Mouse (Mus musculus) midbrain, embryonic 16.5 days (tissue): Measurements from ENCODE around the gene Man1c1. TPM values are rescaled to one million over a fixed set of nuclear protein-coding genes. Genes with fewer than 3 reads are reported as not detected.

Experiments
- ATAC-seq: fragments of 200-750 bp; cut with Nextera tagmentation; 2 replicates; pipeline ENCODE4 v1.8.0; 2017; ENCODE audit warnings: moderate TSS enrichment
- H3K27ac ChIP-seq: fragments of 300-500 bp; sonication (generic); 2 replicates; pipeline ENCODE4 v1.5.1; 2014; ENCODE audit warnings: mild to moderate bottlenecking, low read length, mixed read lengths
- H3K27me3 ChIP-seq: fragments of 300-500 bp; sonication (generic); 2 replicates; pipeline ENCODE4 v1.6.1; 2014; ENCODE audit warnings: low read depth, low read length, mixed read lengths; ENCODE audit not compliant: control insufficient read depth, insufficient read depth
- H3K36me3 ChIP-seq: fragments of 300-500 bp; sonication (generic); 2 replicates; pipeline ENCODE4 v1.6.1; 2014; ENCODE audit warnings: mild to moderate bottlenecking, low read length, moderate library complexity, mixed read lengths; ENCODE audit not compliant: control insufficient read depth, insufficient read depth
- H3K4me1 ChIP-seq: fragments of 300-500 bp; sonication (generic); 2 replicates; pipeline ENCODE4 v1.6.1; 2014; ENCODE audit warnings: mild to moderate bottlenecking, low read length, mixed read lengths; ENCODE audit not compliant: control insufficient read depth, insufficient read depth
- H3K4me2 ChIP-seq: fragments of 300-500 bp; sonication (generic); 2 replicates; pipeline ENCODE4 v1.6.1; 2014; ENCODE audit warnings: mild to moderate bottlenecking, low read length, mixed read lengths
- H3K4me3 ChIP-seq: fragments of 300-500 bp; sonication (generic); 2 replicates; pipeline ENCODE4 v1.5.1; 2014; ENCODE audit warnings: low read depth, mild to moderate bottlenecking, low read length, moderate library complexity, mixed read lengths
- H3K9ac ChIP-seq: fragments of 300-500 bp; sonication (generic); 2 replicates; pipeline ENCODE4 v1.6.1; 2014; ENCODE audit warnings: low read depth, low read length, mixed read lengths
- H3K9me3 ChIP-seq: fragments of 300-500 bp; sonication (generic); replicated peaks from 2 replicates; pipeline ENCODE4 v1.6.1; 2014; ENCODE audit warnings: mild to moderate bottlenecking, low read length, mixed read lengths; ENCODE audit not compliant: control insufficient read depth, poor library complexity, severe bottlenecking
- WGBS: fragments of 180-500 bp; shearing (Covaris S2); extraction: QIAGEN DNeasy Blood & Tissue Kit; methylation state at CpG from one replicate; pipeline ENCODE4 v1.1.7; 2014; 5-methylcytosine and 5-hydroxymethylcytosine counted together
- polyA plus RNA-seq: library from polyadenylated mRNA; unstranded; fragments of >200 nt; fragmentation: Nextera tagmentation; extraction: Ambion mirVana; gene quantifications from 2 replicates; pipeline ENCODE4 v1.2.1, GENCODE M21; 2015

The Man1c1 gene
- polyA plus RNA-seq, 1 experiment from 2014 or later = 2.9 TPM

DNA sequence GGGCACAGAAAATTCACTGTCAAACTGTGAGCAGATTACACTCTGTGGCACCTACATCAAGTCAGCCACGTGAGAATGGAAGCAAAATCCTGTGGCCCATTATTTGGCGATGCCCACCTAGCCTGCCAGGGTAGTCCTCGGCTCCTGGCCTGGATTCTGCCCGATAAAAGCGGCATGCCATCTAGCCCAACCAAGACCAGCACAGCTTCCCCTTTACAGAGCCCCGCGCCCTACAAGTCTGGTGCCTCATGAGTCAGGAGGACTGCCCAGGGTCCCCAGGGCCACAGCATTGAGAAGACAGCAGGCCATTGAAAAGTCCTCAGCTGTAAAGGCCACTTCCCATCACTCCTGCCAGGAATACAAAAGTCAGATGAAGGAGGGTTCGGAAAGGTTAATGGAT is 31.8 kb downstream of the Man1c1 start:
- Histone ChIP-seq H3K9me3 (no peaks in the 10 kb centered on the region), H3K27ac (no peak overlapping the region), H3K36me3 (no peaks in the 10 kb centered on the region), H3K9ac (no peak overlapping the region), H3K4me1 (peaks cover 14% of the 10 kb centered on the region), H3K27me3 (no peaks in the 10 kb centered on the region), H3K4me2 (no peak overlapping the region), H3K4me3 (no peak overlapping the region)
- 84% methylated on average over 8 of the region's 8 CpGs for WGBS
- no peak for ATAC-seq

DNA sequence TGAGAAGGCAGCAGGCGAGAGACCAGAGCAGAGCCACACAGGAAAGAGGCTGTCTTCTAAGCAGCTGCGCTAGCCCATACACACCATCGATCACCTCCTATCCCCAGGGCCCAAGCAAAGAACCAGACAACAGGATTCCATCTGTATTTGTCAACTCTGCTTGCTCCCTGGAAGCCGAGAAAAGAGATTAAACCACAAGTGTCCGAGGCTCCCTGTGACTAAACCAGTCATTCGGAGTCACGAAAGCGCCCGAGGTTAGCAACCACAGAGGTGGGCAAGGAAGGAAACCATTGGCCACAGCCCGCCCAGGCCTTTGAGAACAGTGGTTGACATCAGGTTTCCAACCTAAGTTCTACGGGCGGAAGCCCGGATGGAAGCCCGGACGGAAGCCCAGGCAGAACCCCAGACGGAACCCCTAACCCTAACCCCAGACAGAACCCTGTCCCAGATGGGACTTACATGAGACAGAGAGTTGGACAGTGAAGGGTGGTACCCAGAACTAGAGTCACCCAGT is 32.4 kb downstream of the Man1c1 start:
- H3K4me3 ChIP-seq = no peak overlapping the region
- no peak overlapping the region for H3K9ac ChIP-seq
- H3K36me3 ChIP-seq = no peaks in the 10 kb centered on the region
- H3K27me3 ChIP-seq = no peaks in the 10 kb centered on the region
- no peak for ATAC-seq
- H3K4me1 ChIP-seq = peaks cover 13% of the 10 kb centered on the region; the same call in 1 of the 2 replicates
- no peaks in the 10 kb centered on the region for H3K9me3 ChIP-seq
- no peak overlapping the region for H3K27ac ChIP-seq
- 87% methylated on average over 16 of the region's 16 CpGs for WGBS
- no peak overlapping the region for H3K4me2 ChIP-seq

DNA sequence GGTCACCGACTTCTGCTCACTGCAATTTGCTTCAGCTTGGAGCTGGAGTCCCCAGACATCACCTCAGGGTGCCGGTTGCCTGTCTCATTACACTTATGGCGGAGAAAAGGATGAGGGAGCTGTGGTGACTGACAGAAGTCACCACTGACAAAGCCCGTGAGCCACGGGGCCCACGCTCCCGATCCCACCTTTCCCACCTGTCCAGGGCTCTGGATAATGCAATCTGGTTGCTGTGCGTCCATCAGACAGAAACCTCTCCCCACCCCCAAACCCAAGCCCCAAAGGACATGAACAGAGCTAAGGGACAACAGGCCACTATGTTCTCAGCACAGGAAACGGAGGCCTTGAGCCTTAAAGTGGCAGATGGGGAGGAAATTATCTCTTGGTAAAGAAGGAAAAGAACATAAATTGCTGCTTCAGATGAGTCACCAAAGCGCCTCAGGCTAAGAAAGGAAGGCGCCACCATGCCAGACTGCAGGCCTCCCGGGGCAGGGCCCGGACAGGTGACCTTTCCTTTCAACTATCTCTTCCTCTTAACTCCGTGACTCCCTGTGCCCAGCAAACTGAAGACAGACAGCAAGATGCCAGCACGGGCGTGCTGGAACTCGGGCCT is 34.2 kb downstream of the Man1c1 start:
- ATAC-seq = 0 out of 2 replicates have a peak, but pooled peaks have one; percentile 8
- Histone ChIP-seq H3K4me3 (no peak overlapping the region), H3K9me3 (no peaks in the 10 kb centered on the region), H3K4me2 (no peak overlapping the region), H3K9ac (no peak overlapping the region), H3K36me3 (no peaks in the 10 kb centered on the region), H3K27me3 (no peaks in the 10 kb centered on the region), H3K4me1 (peaks cover 4% of the 10 kb centered on the region; the same call in 1 of the 2 replicates), H3K27ac (no peak overlapping the region)
- 59% methylated on average over 17 of the region's 17 CpGs for WGBS

DNA sequence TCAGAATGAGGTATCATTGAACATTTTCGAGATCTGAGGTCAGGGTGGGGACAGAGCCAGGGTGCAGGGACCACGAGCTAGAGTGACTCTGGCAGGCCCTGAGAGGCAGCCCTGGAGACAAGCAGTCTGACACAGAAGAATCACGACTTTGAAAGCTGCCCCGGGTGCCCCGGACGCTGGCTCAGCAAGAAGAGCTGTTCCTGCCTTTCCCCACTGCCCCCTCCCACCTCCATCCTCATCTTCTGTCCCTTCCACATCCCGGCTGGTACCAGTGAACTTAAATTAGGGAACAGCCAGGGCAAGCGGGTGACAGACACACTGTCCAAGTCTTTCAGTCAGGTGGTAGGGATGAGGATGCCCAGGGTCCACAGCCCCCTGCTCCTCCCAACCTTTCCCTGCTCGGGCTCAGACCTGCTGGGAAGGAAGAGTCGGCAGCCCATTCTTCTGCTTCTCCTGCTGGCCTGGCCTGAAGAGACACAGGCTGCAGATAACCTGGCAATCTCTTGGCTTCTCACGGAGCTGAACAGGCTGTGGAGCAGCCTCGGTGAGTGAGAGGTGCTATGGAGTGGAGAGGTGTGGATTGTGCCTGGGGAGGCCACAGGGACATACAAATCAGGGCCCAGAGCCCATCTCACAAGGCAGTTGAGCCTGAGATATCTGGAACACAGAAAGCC is 35.6 kb downstream of the Man1c1 start:
- H3K9me3 ChIP-seq = no peaks in the 10 kb centered on the region
- H3K36me3 ChIP-seq = no peaks in the 10 kb centered on the region
- peaks cover 4% of the 10 kb centered on the region; the same call in 1 of the 2 replicates for H3K4me1 ChIP-seq
- H3K27ac ChIP-seq = no peak overlapping the region
- H3K4me2 ChIP-seq = no peak overlapping the region
- ATAC-seq = no peak
- H3K4me3 ChIP-seq = no peak overlapping the region
- H3K27me3 ChIP-seq = no peaks in the 10 kb centered on the region
- WGBS = 66% methylated on average over 12 of the region's 12 CpGs
- no peak overlapping the region for H3K9ac ChIP-seq

DNA sequence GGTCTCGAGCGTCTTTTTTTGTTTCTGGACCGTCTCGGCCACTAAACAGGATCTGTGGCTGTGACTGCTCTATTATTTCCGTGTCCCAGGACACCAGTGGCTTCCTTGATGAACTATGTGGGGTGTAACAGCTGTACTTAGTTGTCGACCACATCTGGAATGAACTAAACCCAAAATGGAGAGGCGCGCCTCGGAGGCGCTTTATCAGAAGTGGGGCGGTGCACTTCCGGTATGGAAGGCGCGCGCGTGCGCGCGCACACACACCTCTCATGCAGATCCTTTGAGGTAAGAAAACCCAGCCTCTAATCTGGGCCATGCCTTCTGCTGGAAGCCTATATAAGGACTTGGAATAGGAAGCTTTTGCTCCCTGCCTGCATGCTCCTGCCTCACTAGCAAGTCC is 37.7 kb downstream of the Man1c1 start:
- H3K9me3 ChIP-seq = no peaks in the 10 kb centered on the region
- H3K4me2 ChIP-seq = no peak overlapping the region
- no peak overlapping the region for H3K27ac ChIP-seq
- H3K36me3 ChIP-seq = no peaks in the 10 kb centered on the region
- no peak for ATAC-seq
- no peak overlapping the region for H3K9ac ChIP-seq
- H3K27me3 ChIP-seq = no peaks in the 10 kb centered on the region
- WGBS = 93% methylated on average over 19 of the region's 19 CpGs
- peaks cover 23% of the 10 kb centered on the region for H3K4me1 ChIP-seq
- H3K4me3 ChIP-seq = no peak overlapping the region

DNA sequence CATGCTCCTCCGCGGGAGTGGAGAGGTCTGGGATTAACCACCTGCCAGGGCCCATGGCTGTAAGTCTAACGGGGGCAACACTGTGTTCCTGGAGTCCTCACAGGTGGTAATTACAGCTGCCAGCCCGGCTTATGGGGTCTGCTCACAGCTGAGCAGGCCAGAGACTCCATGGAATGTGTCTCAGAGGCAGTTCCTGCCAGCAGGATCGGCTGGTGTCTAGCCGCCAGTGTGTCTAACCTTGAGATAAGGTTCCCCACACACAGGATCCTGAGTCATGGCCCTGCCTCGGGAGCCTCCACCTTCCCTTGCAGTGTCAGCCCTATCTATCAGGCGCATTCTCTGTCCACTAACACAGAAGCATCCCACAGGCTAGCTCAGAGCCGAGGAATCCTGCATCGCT is 41.0 kb downstream of the Man1c1 start:
- peak overlapping the region; percentile 53; the same call in 1 of the 2 replicates for H3K27ac ChIP-seq

DNA sequence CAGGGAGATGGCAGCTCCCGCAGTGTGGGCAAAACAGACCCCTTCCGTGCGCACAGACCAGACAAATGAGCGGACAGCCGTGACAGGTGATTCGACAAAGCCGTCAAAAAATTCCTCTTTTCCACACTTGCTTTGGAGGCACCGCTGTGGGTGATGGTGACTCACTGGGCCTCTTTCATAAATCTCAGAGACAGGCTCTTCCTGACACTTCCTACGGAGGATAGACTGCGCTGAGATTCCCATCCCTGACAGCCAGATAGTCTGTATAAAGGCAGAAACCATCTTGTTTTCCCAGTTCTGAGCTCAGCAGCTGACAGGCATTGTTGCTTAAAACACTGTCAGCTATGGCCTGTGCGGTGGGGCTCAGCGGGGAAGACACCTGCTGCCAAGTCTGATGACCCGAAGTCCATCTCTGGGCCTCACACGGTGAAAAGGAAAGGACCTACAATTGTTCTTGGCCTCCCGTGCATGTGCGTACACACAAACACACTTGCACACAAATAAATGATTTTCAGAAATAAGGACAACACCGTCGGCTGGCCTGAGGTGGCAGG is 43.4 kb downstream of the Man1c1 start:
- Histone ChIP-seq H3K9ac (peak overlapping the region; percentile 21; the same call in 1 of the 2 replicates), H3K4me2 (peak overlapping the region; percentile 47), H3K4me3 (no peak overlapping the region), H3K27me3 (no peaks in the 10 kb centered on the region), H3K36me3 (no peaks in the 10 kb centered on the region), H3K27ac (peak overlapping the region; percentile 74), H3K4me1 (peaks cover 39% of the 10 kb centered on the region), H3K9me3 (no peaks in the 10 kb centered on the region)
- ATAC-seq = peak; percentile 33
- 19% methylated on average over 18 of the region's 18 CpGs for WGBS

More for the DNA sequence above, 41.0 kb downstream of the Man1c1 start:
- Histone ChIP-seq H3K9me3 (no peaks in the 10 kb centered on the region), H3K4me3 (no peak overlapping the region), H3K9ac (peak overlapping the region; percentile 6; the same call in 1 of the 2 replicates), H3K4me2 (no peak overlapping the region), H3K36me3 (no peaks in the 10 kb centered on the region), H3K4me1 (peaks cover 39% of the 10 kb centered on the region), H3K27me3 (no peaks in the 10 kb centered on the region)
- 53% methylated on average over 10 of the region's 10 CpGs for WGBS
- no peak for ATAC-seq

DNA sequence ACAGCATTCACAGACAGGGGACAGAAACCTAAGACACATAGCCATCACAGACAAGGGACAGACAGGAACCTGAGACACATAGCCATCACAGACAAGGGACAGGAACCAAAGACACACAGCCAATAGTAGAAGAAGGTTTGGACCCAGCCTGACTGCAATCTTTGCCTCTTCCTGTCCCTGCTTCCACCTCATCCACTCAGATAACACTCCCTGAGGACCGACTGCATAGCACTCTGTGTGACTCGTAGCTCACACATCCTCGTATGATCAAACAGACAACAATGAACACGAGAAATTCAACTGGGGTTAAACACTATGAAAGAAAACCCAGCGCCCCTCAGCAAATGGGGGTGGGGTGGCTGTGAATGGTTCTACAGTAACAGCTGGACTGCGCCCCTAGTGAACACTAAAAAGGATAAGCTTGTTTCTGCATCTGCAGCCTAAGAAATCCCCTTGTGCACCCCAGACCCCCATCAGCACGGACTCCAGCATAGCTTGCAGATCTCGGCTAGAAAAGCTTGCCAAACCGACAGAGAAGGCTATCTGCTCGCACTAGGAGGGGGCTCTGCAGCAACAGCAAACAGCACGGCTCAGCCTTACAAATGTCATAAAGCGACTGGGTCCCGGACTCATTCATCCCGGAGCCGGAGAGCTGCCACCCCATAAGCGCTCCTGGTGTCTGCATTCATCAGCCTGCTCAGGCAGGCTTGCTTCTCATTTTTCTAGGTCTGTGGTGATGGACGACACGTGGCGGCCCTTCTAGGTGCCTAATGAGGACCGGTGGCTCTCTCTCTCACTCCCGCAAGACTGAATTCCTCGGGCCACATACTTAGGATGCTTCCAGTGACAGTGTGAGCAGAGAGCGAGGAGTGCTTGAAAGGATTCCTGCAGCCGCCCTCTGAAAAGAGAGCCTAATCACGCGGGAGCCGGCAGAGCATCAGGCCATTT is 44.5 kb downstream of the Man1c1 start:
- no peaks in the 10 kb centered on the region for H3K36me3 ChIP-seq
- WGBS = 6% methylated on average over 27 of the region's 27 CpGs
- peak overlapping the region; percentile 21 for H3K9ac ChIP-seq
- H3K27ac ChIP-seq = peak overlapping the region; percentile 74
- peak overlapping the region; percentile 47 for H3K4me2 ChIP-seq
- H3K4me1 ChIP-seq = peaks cover 39% of the 10 kb centered on the region
- H3K4me3 ChIP-seq = peak overlapping the region; percentile 3; the same call in 1 of the 2 replicates
- peak; percentile 52 for ATAC-seq
- H3K27me3 ChIP-seq = no peaks in the 10 kb centered on the region
- no peaks in the 10 kb centered on the region for H3K9me3 ChIP-seq
